Mouse (Mus musculus) heart, adult 2 months (tissue): ENCODE results near the gene Slc22a14.

Source experiments
- CTCF ChIP-seq: fragments of 200-600 bp; IDR thresholded peaks from 2 replicates; pipeline ENCODE4 v1.8.1; 2022; ENCODE audit warnings: antibody characterized with exemption, mild to moderate bottlenecking, moderate library complexity
- EP300 ChIP-seq: fragments of 200-500 bp; IDR thresholded peaks from 2 replicates; pipeline ENCODE4 v1.6.1; 2011; ENCODE audit warnings: low read depth, low read length, control low read depth; ENCODE audit not compliant: insufficient read depth
- POLR2A ChIP-seq: fragments of 200-500 bp; IDR thresholded peaks from 2 replicates; pipeline ENCODE4 v1.6.1; 2011; ENCODE audit warnings: mild to moderate bottlenecking, low read depth, low read length, control low read depth; ENCODE audit not compliant: insufficient read depth

- TF ChIP-seq POLR2A (peak; percentile 73), CTCF (peak; percentile 77), EP300 (peak; percentile 72; the same call in 1 of the 2 replicates)
Measured at GRCm38 (mm10) chr9:119322289-119323259, 42.8 kb downstream of the Slc22a14 start, which contains the start of gene Oxsr1.
